Mouse (Mus musculus) bone marrow, adult 2 months (tissue): ENCODE measurements around the gene Ciart.

Experiments used
- CTCF ChIP-seq: fragments of 200-500 bp; IDR thresholded peaks from 2 replicates; pipeline ENCODE4 v1.5.1; 2011; ENCODE audit warnings: low read length, control low read depth; ENCODE audit not compliant: control insufficient read depth, insufficient read depth
- POLR2A ChIP-seq: fragments of 200-500 bp; IDR thresholded peaks from 2 replicates; pipeline ENCODE4 v1.6.1; 2011; ENCODE audit warnings: low read depth, mild to moderate bottlenecking, control low read depth, low read length, borderline replicate concordance; ENCODE audit not compliant: control insufficient read depth

- TF ChIP-seq CTCF (no peak), POLR2A (peak; percentile 92)
Observed at GRCm38 (mm10) chr3:95871392-95871867, 10.6 kb downstream of the Ciart start, which contains the start of gene Mrps21.
